Mouse (Mus musculus) MEL (cell line): ENCODE results near the gene As3mt. TPM values are rescaled to one million over a fixed set of nuclear protein-coding genes. Genes with fewer than 3 reads are reported as not detected.
A peak's percentile ranks its signal among the peaks of the same experiment; 100 is the strongest.

Experiments used
- DNase-seq: peaks from one replicate; pipeline ENCODE4 v3.0.0; 2011; ENCODE audit warnings: low read depth, low spot score
- H3K27ac ChIP-seq: 2 replicates; pipeline ENCODE4 v1.5.1; 2012; ENCODE audit warnings: low read depth, mild to moderate bottlenecking, control low read depth, low read length, moderate library complexity; ENCODE audit not compliant: control insufficient read depth
- H3K27me3 ChIP-seq, 2 experiments: fragments of 150-350 bp in 1 of 2; sonication (generic) in 1 of 2; 2 replicates each; pipeline ENCODE4 v1.6.1; 2012; ENCODE audit warnings: low read length in 2 of 2, mild to moderate bottlenecking in 2 of 2, improper control_type of control experiment in 1 of 2, moderate library complexity in 1 of 2; ENCODE audit not compliant: insufficient read depth in 2 of 2, control insufficient read depth in 1 of 2
- H3K36me3 ChIP-seq, 2 experiments: 2 replicates each; pipeline ENCODE4 v1.6.1; 2012 to 2014; ENCODE audit warnings: low read length in 2 of 2, improper control_type of control experiment in 1 of 2, inconsistent platforms in 1 of 2, mild to moderate bottlenecking in 1 of 2; ENCODE audit not compliant: insufficient read depth in 2 of 2, control insufficient read depth in 1 of 2
- H3K4me1 ChIP-seq, 2 experiments: fragments of 150-350 bp in 1 of 2; sonication (generic) in 1 of 2; 2 replicates each; pipeline ENCODE4 v1.6.1; 2012; ENCODE audit warnings: low read length in 2 of 2, improper control_type of control experiment in 1 of 2, mild to moderate bottlenecking in 1 of 2; ENCODE audit not compliant: insufficient read depth in 2 of 2, control insufficient read depth in 1 of 2
- H3K4me3 ChIP-seq, 2 experiments: fragments of 150-350 bp in 1 of 2; sonication (generic) in 1 of 2; 2 replicates each; pipeline ENCODE4 v1.5.1; 2012; ENCODE audit warnings: low read depth in 2 of 2, low read length in 2 of 2, mild to moderate bottlenecking in 2 of 2, moderate library complexity in 2 of 2, control low read depth in 1 of 2, improper control_type of control experiment in 1 of 2; ENCODE audit not compliant: control insufficient read depth in 1 of 2, insufficient read depth in 1 of 2
- H3K79me2 ChIP-seq: 2 replicates; pipeline ENCODE4 v1.6.1; 2012; ENCODE audit warnings: mild to moderate bottlenecking, low read length, moderate library complexity; ENCODE audit not compliant: control insufficient read depth, poor library complexity, insufficient read depth
- H3K9ac ChIP-seq: 2 replicates; pipeline ENCODE4 v1.6.1; 2012; ENCODE audit warnings: low read depth, mild to moderate bottlenecking, control low read depth, low read length, moderate library complexity; ENCODE audit not compliant: control insufficient read depth, poor library complexity, severe bottlenecking
- H3K9me3 ChIP-seq: fragments of 150-350 bp; sonication (generic); replicated peaks from 2 replicates; pipeline ENCODE4 v1.6.1; 2012; ENCODE audit warnings: mild to moderate bottlenecking, low read length, improper control_type of control experiment, moderate library complexity; ENCODE audit not compliant: insufficient read depth
- BHLHE40 ChIP-seq: IDR thresholded peaks from 2 replicates; pipeline ENCODE4 v1.6.1; 2012; ENCODE audit warnings: low read depth, mild to moderate bottlenecking, inconsistent platforms, low read length, improper control_type of control experiment, borderline replicate concordance
- CHD1 ChIP-seq: IDR thresholded peaks from 2 replicates; pipeline ENCODE4 v1.6.1; 2012; ENCODE audit warnings: low read depth, mild to moderate bottlenecking, inconsistent platforms, low read length, improper control_type of control experiment
- CHD2 ChIP-seq: IDR thresholded peaks from 2 replicates; pipeline ENCODE4 v1.6.1; 2011; ENCODE audit warnings: low read length, improper control_type of control experiment
- E2F4 ChIP-seq: IDR thresholded peaks from 2 replicates; pipeline ENCODE4 v1.6.1; 2011; ENCODE audit warnings: low read depth, low read length, improper control_type of control experiment, borderline replicate concordance
- ELF1 ChIP-seq: IDR thresholded peaks from 2 replicates; pipeline ENCODE4 v1.6.1; 2014; ENCODE audit warnings: low read depth, mild to moderate bottlenecking, inconsistent platforms, low read length, improper control_type of control experiment, moderate library complexity
- EP300 ChIP-seq, 2 experiments: IDR thresholded peaks; 2 replicates each; pipeline ENCODE4 v1.6.1; 2011; ENCODE audit warnings: improper control_type of control experiment in 2 of 2, low read length in 2 of 2, low read depth in 1 of 2, mild to moderate bottlenecking in 1 of 2
- ETS1 ChIP-seq: IDR thresholded peaks from 2 replicates; pipeline ENCODE4 v1.6.1; 2012; ENCODE audit warnings: low read depth, mild to moderate bottlenecking, inconsistent platforms, low read length, improper control_type of control experiment, moderate library complexity
- GABPA ChIP-seq: IDR thresholded peaks from 2 replicates; pipeline ENCODE4 v1.6.1; 2012; ENCODE audit warnings: low read depth, mild to moderate bottlenecking, inconsistent platforms, low read length, improper control_type of control experiment, moderate library complexity
- HCFC1 ChIP-seq: IDR thresholded peaks from 2 replicates; pipeline ENCODE4 v1.6.1; 2012; ENCODE audit warnings: low read depth, mild to moderate bottlenecking, inconsistent platforms, low read length, improper control_type of control experiment, moderate library complexity
- JUND ChIP-seq: IDR thresholded peaks from 2 replicates; pipeline ENCODE4 v1.6.1; 2011; ENCODE audit warnings: low read depth, mild to moderate bottlenecking, improper control_type of control experiment, low read length
- KAT2A ChIP-seq: conservative IDR thresholded peaks from 2 replicates; pipeline ENCODE4 v1.6.1; 2012; ENCODE audit warnings: low read depth, low read length, improper control_type of control experiment, inconsistent platforms
- MAFK ChIP-seq: IDR thresholded peaks from 2 replicates; pipeline ENCODE4 v1.6.1; 2011; ENCODE audit warnings: low read depth, mild to moderate bottlenecking, low read length, improper control_type of control experiment, borderline replicate concordance
- MAX ChIP-seq: IDR thresholded peaks from 2 replicates; pipeline ENCODE4 v1.6.1; 2011; ENCODE audit warnings: low read length, improper control_type of control experiment
- MAZ ChIP-seq: IDR thresholded peaks from 2 replicates; pipeline ENCODE4 v1.6.1; 2012; ENCODE audit warnings: low read depth, mild to moderate bottlenecking, inconsistent platforms, low read length, improper control_type of control experiment
- MEF2A ChIP-seq: IDR thresholded peaks from 2 replicates; pipeline ENCODE4 v1.6.1; 2014; ENCODE audit warnings: low read depth, mild to moderate bottlenecking, inconsistent platforms, low read length, improper control_type of control experiment; ENCODE audit not compliant: poor library complexity, insufficient replicate concordance, severe bottlenecking; ENCODE audit errors: extremely low read depth
- MXI1 ChIP-seq: IDR thresholded peaks from 2 replicates; pipeline ENCODE4 v1.6.1; 2011; ENCODE audit warnings: mild to moderate bottlenecking, low read depth, low read length, improper control_type of control experiment
- MYB ChIP-seq: IDR thresholded peaks from 2 replicates; pipeline ENCODE4 v1.6.1; 2011; ENCODE audit warnings: mild to moderate bottlenecking, low read depth, low read length, improper control_type of control experiment
- MYC ChIP-seq: IDR thresholded peaks from 2 replicates; pipeline ENCODE4 v1.6.1; 2011; ENCODE audit warnings: low read depth, mild to moderate bottlenecking, low read length, improper control_type of control experiment, moderate library complexity
- NELFE ChIP-seq: IDR thresholded peaks from 2 replicates; pipeline ENCODE4 v1.6.1; 2011; ENCODE audit warnings: low read depth, low read length, improper control_type of control experiment
- NRF1 ChIP-seq: IDR thresholded peaks from 2 replicates; pipeline ENCODE4 v1.6.1; 2014; ENCODE audit warnings: low read depth, mild to moderate bottlenecking, inconsistent platforms, low read length, improper control_type of control experiment, moderate library complexity; ENCODE audit not compliant: poor library complexity, insufficient read depth, severe bottlenecking
- POLR2A ChIP-seq, 2 experiments: IDR thresholded peaks; 2 replicates each; pipeline ENCODE4 v1.6.1; 2011 to 2012; ENCODE audit warnings: low read length in 2 of 2, mild to moderate bottlenecking in 2 of 2, control low read depth in 1 of 2, improper control_type of control experiment in 1 of 2, low read depth in 1 of 2, moderate library complexity in 1 of 2; ENCODE audit not compliant: control insufficient read depth in 1 of 2, insufficient read depth in 1 of 2, poor library complexity in 1 of 2
- POLR2AphosphoS2 ChIP-seq: IDR thresholded peaks from 2 replicates; pipeline ENCODE4 v1.6.1; 2011; ENCODE audit warnings: low read length, improper control_type of control experiment
- POLR2AphosphoS5 ChIP-seq: IDR thresholded peaks from 2 replicates; pipeline ENCODE4 v1.6.1; 2012; ENCODE audit warnings: low read depth, borderline replicate concordance, mild to moderate bottlenecking, inconsistent platforms, low read length, moderate library complexity, mixed read lengths
- RAD21 ChIP-seq: IDR thresholded peaks from 2 replicates; pipeline ENCODE4 v1.6.1; 2011; ENCODE audit warnings: mild to moderate bottlenecking, low read depth, low read length, improper control_type of control experiment
- RCOR1 ChIP-seq: IDR thresholded peaks from 2 replicates; pipeline ENCODE4 v1.6.1; 2012; ENCODE audit warnings: low read depth, mild to moderate bottlenecking, inconsistent platforms, low read length, improper control_type of control experiment
- SIN3A ChIP-seq: IDR thresholded peaks from 2 replicates; pipeline ENCODE4 v1.6.1; 2012; ENCODE audit warnings: low read length, improper control_type of control experiment, inconsistent platforms
- TAL1 ChIP-seq: IDR thresholded peaks from 2 replicates; pipeline ENCODE4 v1.6.1; 2012; ENCODE audit warnings: mild to moderate bottlenecking, inconsistent platforms, low read length, moderate library complexity, mixed read lengths
- TCF12 ChIP-seq: IDR thresholded peaks from 2 replicates; pipeline ENCODE4 v1.6.1; 2014; ENCODE audit warnings: low read depth, mild to moderate bottlenecking, inconsistent platforms, low read length, improper control_type of control experiment, moderate library complexity
- UBTF ChIP-seq: IDR thresholded peaks from 2 replicates; pipeline ENCODE4 v1.6.1; 2012; ENCODE audit warnings: low read depth, mild to moderate bottlenecking, inconsistent platforms, low read length, improper control_type of control experiment, moderate library complexity, borderline replicate concordance; ENCODE audit not compliant: insufficient read depth
- USF1 ChIP-seq: IDR thresholded peaks from 2 replicates; pipeline ENCODE4 v1.6.1; 2014; ENCODE audit warnings: low read depth, mild to moderate bottlenecking, inconsistent platforms, low read length, improper control_type of control experiment, moderate library complexity
- USF2 ChIP-seq, 2 experiments: IDR thresholded peaks; 2 replicates each; pipeline ENCODE4 v1.6.1; 2011 to 2012; ENCODE audit warnings: improper control_type of control experiment in 2 of 2, low read length in 2 of 2, borderline replicate concordance in 1 of 2, inconsistent platforms in 1 of 2, low read depth in 1 of 2, mild to moderate bottlenecking in 1 of 2; ENCODE audit not compliant: insufficient read depth in 1 of 2
- ZC3H11A ChIP-seq: IDR thresholded peaks from 2 replicates; pipeline ENCODE4 v1.6.1; 2012; ENCODE audit warnings: low read depth, mild to moderate bottlenecking, inconsistent platforms, low read length, improper control_type of control experiment
- ZKSCAN1 ChIP-seq: IDR thresholded peaks from 2 replicates; pipeline ENCODE4 v1.6.1; 2012; ENCODE audit warnings: low read depth, mild to moderate bottlenecking, inconsistent platforms, low read length, improper control_type of control experiment, moderate library complexity
- ZMIZ1 ChIP-seq: IDR thresholded peaks from 2 replicates; pipeline ENCODE4 v1.6.1; 2012; ENCODE audit warnings: low read depth, mild to moderate bottlenecking, inconsistent platforms, low read length, improper control_type of control experiment, moderate library complexity
- ZNF384 ChIP-seq: IDR thresholded peaks from 2 replicates; pipeline ENCODE4 v1.6.1; 2012; ENCODE audit warnings: low read depth, mild to moderate bottlenecking, inconsistent platforms, low read length, improper control_type of control experiment
- polyA plus RNA-seq, 2 experiments: library from polyadenylated mRNA; stranded (reverse) in 1 of 2; unstranded in 1 of 2; fragments of >175 nt in 1 of 2; fragments of >200 nt in 1 of 2; gene quantifications; 2 replicates each; pipeline versions ENCODE4 v1.2.1 to v1.2.4; 2012; ENCODE audit warnings: low replicate concordance in 2 of 2, low read depth in 1 of 2; ENCODE audit not compliant: insufficient read length in 2 of 2, insufficient read depth in 1 of 2, missing spikeins in 1 of 2
- total RNA-seq: library from RNA; depleted of rRNA; stranded (reverse); fragments of 300-350 nt; gene quantifications from 2 replicates; pipeline ENCODE4 v1.2.3, GENCODE M21; 2012

As3mt gene
- total and polyA plus RNA-seq, 3 experiments: 17.0 to 52.2 TPM; not detected in 1

- peaks cover 18 to 22% of the 10 kb centered on the region in 2 experiments for H3K4me1 ChIP-seq
- H3K9me3 ChIP-seq: no peaks in the 10 kb centered on the region
- peak within 1 kb of the TSS; percentile 77 for H3K9ac ChIP-seq
- H3K79me2 ChIP-seq: no peaks in the 10 kb centered on the region; the same call in 1 of the 2 replicates
- H3K4me3 ChIP-seq: peak within 1 kb of the TSS; percentile 67 to 96
- peaks cover 0 to 24% of the 10 kb centered on the region in 2 experiments; a peak in 2 of 4 replicates for H3K36me3 ChIP-seq
- H3K27me3 ChIP-seq: peaks cover 2 to 12% of the 10 kb centered on the region in 2 experiments; a peak in 3 of 4 replicates
- DNase-seq: peak; percentile 100
- H3K27ac ChIP-seq: peak within 1 kb of the TSS; percentile 36
- TF ChIP-seq SIN3A (peak; percentile 99), MAFK (no peak), RAD21 (no peak; the same call in 1 of the 2 replicates), NRF1 (peak; percentile 72), TCF12 (peak; percentile 67), CHD1 (no peak), NELFE (peak; percentile 48; the same call in 1 of the 2 replicates), ZC3H11A (no peak), MYC (peak; percentile 65), UBTF (peak; percentile 36; the same call in 1 of the 2 replicates), POLR2AphosphoS5 (no peak; the same call in 1 of the 2 replicates), E2F4 (peak; percentile 37), MXI1 (peak; percentile 97), JUND (no peak), USF2 (IDR thresholded peaks at IDR 0.05; ENCODE audit: borderline replicate concordance in 1 of 2, insufficient read depth in 1 of 2, low read depth in 1 of 2, low read length in 2 of 2) (no peak), ELF1 (no peak; the same call in 1 of the 2 replicates), TAL1 (no peak), USF1 (peak; percentile 85), POLR2A (IDR thresholded peaks at IDR 0.05; ENCODE audit: control insufficient read depth in 1 of 2, insufficient read depth in 1 of 2, low read depth in 1 of 2, low read length in 2 of 2, poor library complexity in 1 of 2) (peak; percentile 68 to 86), GABPA (no peak), CHD2 (peak; percentile 81), MAX (peak; percentile 99), ZNF384 (no peak), ETS1 (0 out of 2 replicates have a peak, but pooled peaks have one; percentile 12), HCFC1 (peak; percentile 85), MEF2A (no peak), POLR2AphosphoS2 (no peak), ZMIZ1 (0 out of 2 replicates have a peak, but pooled peaks have one; percentile 55), ZKSCAN1 (no peak), MYB (no peak), EP300 (IDR thresholded peaks at IDR 0.05; ENCODE audit: low read depth in 1 of 2, low read length in 2 of 2) (no peak; a peak in 1 of 4 replicates), RCOR1 (no peak; the same call in 1 of the 2 replicates), MAZ (peak; percentile 89), BHLHE40 (peak; percentile 73; the same call in 1 of the 2 replicates), KAT2A (no peak; the same call in 1 of the 2 replicates)
These were observed 54.1 kb downstream of the As3mt start, which contains the start of gene Cnnm2 for GRCm38 (mm10) chr19:46761247-46761946. Gene Cnnm2, plus strand, starts transcription at chr19:46761596.
